Mouse (Mus musculus): Measurements from ENCODE around the gene Chd4.

DNA sequence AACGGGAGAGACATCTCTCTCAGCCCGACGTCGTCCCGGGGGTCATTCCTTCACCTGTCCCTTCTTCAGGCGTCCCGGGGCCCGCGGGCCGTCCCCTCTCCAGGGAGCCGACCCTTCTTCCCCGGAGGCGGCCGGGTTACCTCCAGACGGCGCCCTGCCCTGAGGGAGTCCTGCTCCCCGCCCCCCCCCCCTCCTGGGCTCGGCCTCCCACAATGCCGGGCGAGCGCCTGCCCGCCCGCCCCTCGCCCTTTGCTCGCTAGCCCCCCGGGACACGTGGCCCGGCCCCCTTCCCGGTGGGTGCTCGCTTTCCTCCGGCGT is 457 bp downstream of the Chd4 start:
- TF ChIP-seq CTCF (IDR thresholded peaks at IDR 0.05; ENCODE audit: insufficient read depth, low read length) = no peak
- TF ChIP-seq POLR2A (IDR thresholded peaks at IDR 0.05; ENCODE audit: borderline replicate concordance, extremely low read depth, low read depth, low read length) = no peak
